Mouse (Mus musculus): ENCODE results near the gene 1700067K01Rik. TPM values are rescaled to one million over a fixed set of nuclear protein-coding genes. Genes with fewer than 3 reads are reported as not detected.

Gene 1700067K01Rik
- polyA plus RNA-seq, 1 experiment from 2014 or later, result 0.93 TPM

GRCm38 (mm10) chr8:84024171-84024570 lies 22.9 kb downstream of the 1700067K01Rik start:
- Histone ChIP-seq H3K27me3 (ENCODE audit: control insufficient read depth, insufficient read depth, low read length) (peaks cover 12% of the 10 kb centered on the region), H3K36me3 (ENCODE audit: control insufficient read depth, insufficient read depth, low read length) (no peaks in the 10 kb centered on the region), H3K9ac (ENCODE audit: low read depth, low read length) (no peak overlapping the region), H3K4me2 (replicated peaks; ENCODE audit: low read depth, low read length) (no peak overlapping the region), H3K4me3 (ENCODE audit: low read depth, low read length) (no peak overlapping the region), H3K4me1 (replicated peaks; ENCODE audit: control insufficient read depth, insufficient read depth, low read length) (no peaks in the 10 kb centered on the region), H3K9me3 (ENCODE audit: control insufficient read depth, low read length) (no peaks in the 10 kb centered on the region), H3K27ac (ENCODE audit: low read depth, low read length) (no peak overlapping the region)
- 11% methylated on average over 10 of the region's 10 CpGs for WGBS
- DNase-seq (ENCODE audit: low spot score) (peak; percentile 78), ATAC-seq (ENCODE audit: low FRiP score) (no peak)

- DNase-seq (ENCODE audit: low spot score) (peak; percentile 83), ATAC-seq (ENCODE audit: low FRiP score) (peak; percentile 84)
- H3K27me3 ChIP-seq (ENCODE audit: control insufficient read depth, insufficient read depth, low read length), result peaks cover 12% of the 10 kb centered on the region
- no peaks in the 10 kb centered on the region for H3K9me3 ChIP-seq (ENCODE audit: control insufficient read depth, low read length)
- H3K4me3 ChIP-seq (ENCODE audit: low read depth, low read length), result peak overlapping the region; percentile 40
- H3K9ac ChIP-seq (ENCODE audit: low read depth, low read length), result 0 out of 2 replicates have a peak overlapping the region, but pooled peaks have one; percentile 43
- H3K36me3 ChIP-seq (ENCODE audit: control insufficient read depth, insufficient read depth, low read length), result no peaks in the 10 kb centered on the region
- H3K4me1 ChIP-seq (replicated peaks; ENCODE audit: control insufficient read depth, insufficient read depth, low read length), result no peaks in the 10 kb centered on the region
- H3K4me2 ChIP-seq (replicated peaks; ENCODE audit: low read depth, low read length), result peak overlapping the region; percentile 82
- no peak overlapping the region for H3K27ac ChIP-seq (ENCODE audit: low read depth, low read length)
- WGBS, result under 1% methylated on average over 41 of the region's 41 CpGs
Measured at GRCm38 (mm10) chr8:84025863-84026262, 24.6 kb downstream of the 1700067K01Rik start.

- Histone ChIP-seq H3K36me3 (ENCODE audit: control insufficient read depth, insufficient read depth, low read length) (no peaks in the 10 kb centered on the region), H3K4me3 (ENCODE audit: low read depth, low read length) (no peak overlapping the region), H3K9ac (ENCODE audit: low read depth, low read length) (no peak overlapping the region), H3K9me3 (ENCODE audit: control insufficient read depth, low read length) (no peaks in the 10 kb centered on the region), H3K4me2 (replicated peaks; ENCODE audit: low read depth, low read length) (no peak overlapping the region), H3K4me1 (replicated peaks; ENCODE audit: control insufficient read depth, insufficient read depth, low read length) (no peaks in the 10 kb centered on the region), H3K27me3 (ENCODE audit: control insufficient read depth, insufficient read depth, low read length) (peaks cover 12% of the 10 kb centered on the region; the same call in 1 of the 2 replicates), H3K27ac (ENCODE audit: low read depth, low read length) (no peak overlapping the region)
- DNase-seq (ENCODE audit: low spot score) (no peak), ATAC-seq (ENCODE audit: low FRiP score) (no peak)
- 11% methylated on average over 10 of the region's 10 CpGs for WGBS
Measured at GRCm38 (mm10) chr8:84027449-84027848, 26.1 kb downstream of the 1700067K01Rik start.

GRCm38 (mm10) chr8:84029272-84029671 lies 28.0 kb downstream of the 1700067K01Rik start:
- Histone ChIP-seq H3K9me3 (ENCODE audit: control insufficient read depth, low read length) (no peaks in the 10 kb centered on the region), H3K27ac (ENCODE audit: low read depth, low read length) (no peak overlapping the region), H3K4me3 (ENCODE audit: low read depth, low read length) (no peak overlapping the region), H3K36me3 (ENCODE audit: control insufficient read depth, insufficient read depth, low read length) (no peaks in the 10 kb centered on the region), H3K4me1 (replicated peaks; ENCODE audit: control insufficient read depth, insufficient read depth, low read length) (no peaks in the 10 kb centered on the region), H3K27me3 (ENCODE audit: control insufficient read depth, insufficient read depth, low read length) (peaks cover 12% of the 10 kb centered on the region; the same call in 1 of the 2 replicates), H3K9ac (ENCODE audit: low read depth, low read length) (no peak overlapping the region), H3K4me2 (replicated peaks; ENCODE audit: low read depth, low read length) (no peak overlapping the region)
- ATAC-seq (ENCODE audit: low FRiP score), result no peak
- no peak for DNase-seq (ENCODE audit: low spot score)
- 90% methylated on average over 5 of the region's 5 CpGs for WGBS

GRCm38 (mm10) chr8:84032777-84033176 lies 31.5 kb downstream of the 1700067K01Rik start:
- no peak overlapping the region for H3K9ac ChIP-seq (ENCODE audit: low read depth, low read length)
- ATAC-seq (ENCODE audit: low FRiP score), result no peak
- no peaks in the 10 kb centered on the region for H3K36me3 ChIP-seq (ENCODE audit: control insufficient read depth, insufficient read depth, low read length)
- H3K9me3 ChIP-seq (ENCODE audit: control insufficient read depth, low read length), result no peaks in the 10 kb centered on the region
- H3K27ac ChIP-seq (ENCODE audit: low read depth, low read length), result no peak overlapping the region
- no peaks in the 10 kb centered on the region for H3K4me1 ChIP-seq (replicated peaks; ENCODE audit: control insufficient read depth, insufficient read depth, low read length)
- DNase-seq (ENCODE audit: low spot score), result no peak
- 78% methylated on average over 4 of the region's 4 CpGs for WGBS
- H3K4me3 ChIP-seq (ENCODE audit: low read depth, low read length), result no peak overlapping the region
- H3K27me3 ChIP-seq (ENCODE audit: control insufficient read depth, insufficient read depth, low read length), result 0 out of 2 replicates have a peak, but pooled peaks cover 3% of the 10 kb centered on the region
- no peak overlapping the region for H3K4me2 ChIP-seq (replicated peaks; ENCODE audit: low read depth, low read length)

- Histone ChIP-seq H3K9me3 (ENCODE audit: control insufficient read depth, low read length) (no peaks in the 10 kb centered on the region), H3K27ac (ENCODE audit: low read depth, low read length) (no peak overlapping the region), H3K9ac (ENCODE audit: low read depth, low read length) (no peak overlapping the region), H3K4me2 (replicated peaks; ENCODE audit: low read depth, low read length) (no peak overlapping the region), H3K4me3 (ENCODE audit: low read depth, low read length) (no peak overlapping the region), H3K27me3 (ENCODE audit: control insufficient read depth, insufficient read depth, low read length) (peaks cover 19% of the 10 kb centered on the region), H3K4me1 (replicated peaks; ENCODE audit: control insufficient read depth, insufficient read depth, low read length) (0 out of 2 replicates have a peak, but pooled peaks cover 3% of the 10 kb centered on the region), H3K36me3 (ENCODE audit: control insufficient read depth, insufficient read depth, low read length) (no peaks in the 10 kb centered on the region)
- ATAC-seq (ENCODE audit: low FRiP score), result no peak
- 75% methylated on average over 5 of the region's 5 CpGs for WGBS
- no peak for DNase-seq (ENCODE audit: low spot score)
Measured at GRCm38 (mm10) chr8:84038015-84038414, 36.7 kb downstream of the 1700067K01Rik start.

GRCm38 (mm10) chr8:84039050-84039449 lies 37.7 kb downstream of the 1700067K01Rik start:
- Histone ChIP-seq H3K9ac (ENCODE audit: low read depth, low read length) (no peak overlapping the region), H3K4me3 (ENCODE audit: low read depth, low read length) (no peak overlapping the region), H3K4me1 (replicated peaks; ENCODE audit: control insufficient read depth, insufficient read depth, low read length) (0 out of 2 replicates have a peak, but pooled peaks cover 3% of the 10 kb centered on the region), H3K27me3 (ENCODE audit: control insufficient read depth, insufficient read depth, low read length) (peaks cover 30% of the 10 kb centered on the region), H3K9me3 (ENCODE audit: control insufficient read depth, low read length) (no peaks in the 10 kb centered on the region), H3K4me2 (replicated peaks; ENCODE audit: low read depth, low read length) (no peak overlapping the region), H3K36me3 (ENCODE audit: control insufficient read depth, insufficient read depth, low read length) (no peaks in the 10 kb centered on the region), H3K27ac (ENCODE audit: low read depth, low read length) (no peak overlapping the region)
- 13% methylated on average over 5 of the region's 5 CpGs for WGBS
- peak; percentile 93 for DNase-seq (ENCODE audit: low spot score)
- no peak for ATAC-seq (ENCODE audit: low FRiP score)

GRCm38 (mm10) chr8:84042066-84042947 lies 41.0 kb downstream of the 1700067K01Rik start, which contains the start of gene Il27ra:
TSS of gene Il27ra (minus strand) at chr8:84042589.
- Histone ChIP-seq H3K27me3 (ENCODE audit: control insufficient read depth, insufficient read depth, low read length) (peaks cover 44% of the 10 kb centered on the region), H3K4me3 (ENCODE audit: low read depth, low read length) (peak within 1 kb of the TSS; percentile 21), H3K27ac (ENCODE audit: low read depth, low read length) (no peak within 1 kb of the TSS), H3K9me3 (ENCODE audit: control insufficient read depth, low read length) (no peaks in the 10 kb centered on the region), H3K9ac (ENCODE audit: low read depth, low read length) (peak within 1 kb of the TSS; percentile 5; the same call in 1 of the 2 replicates), H3K36me3 (ENCODE audit: control insufficient read depth, insufficient read depth, low read length) (no peaks in the 10 kb centered on the region), H3K4me2 (replicated peaks; ENCODE audit: low read depth, low read length) (peak within 1 kb of the TSS; percentile 54), H3K4me1 (replicated peaks; ENCODE audit: control insufficient read depth, insufficient read depth, low read length) (peaks cover 3% of the 10 kb centered on the region; the same call in 1 of the 2 replicates)
- peak; percentile 77 for DNase-seq (ENCODE audit: low spot score)
- WGBS, result 5% methylated on average over 40 of the region's 40 CpGs
- peak; percentile 64 for ATAC-seq (ENCODE audit: low FRiP score)

Measured in hindbrain, embryonic 11.5 days (tissue).